Mouse (Mus musculus): ENCODE measurements at regions not wholly inside any gene's neighbourhood (a gene's known extent, or its start where the extent isn't known, plus 50 kb on each side); places are given as distances from the start of the nearest gene placed in this dataset.

GRCm38 (mm10) chr9:82712769-82713733 lies 116.3 kb upstream of the Irak1bp1 start:
- DNase-seq (ENCODE audit: low read depth, low spot score): no peak

- no peak for DNase-seq (ENCODE audit: low read depth, low spot score)
Measured at GRCm38 (mm10) chr9:82728652-82729051, 100.7 kb upstream of the Irak1bp1 start.

- DNase-seq (ENCODE audit: low read depth, low spot score): no peak
Measured at GRCm38 (mm10) chr9:82729646-82730045, 99.7 kb upstream of the Irak1bp1 start.

- DNase-seq (ENCODE audit: low read depth, low spot score): no peak
Measured at GRCm38 (mm10) chr9:82733024-82733585, 96.2 kb upstream of the Irak1bp1 start.

GRCm38 (mm10) chr9:82734959-82735358 lies 94.4 kb upstream of the Irak1bp1 start:
- no peak for DNase-seq (ENCODE audit: low read depth, low spot score)

- DNase-seq (ENCODE audit: low read depth, low spot score): no peak
Measured at GRCm38 (mm10) chr9:82759979-82760378, 69.4 kb upstream of the Irak1bp1 start.

- DNase-seq (ENCODE audit: low read depth, low spot score): no peak
Measured at GRCm38 (mm10) chr9:82760682-82761468, 68.5 kb upstream of the Irak1bp1 start.

- DNase-seq (ENCODE audit: low read depth, low spot score): no peak
Measured at GRCm38 (mm10) chr9:82763651-82764050, 65.7 kb upstream of the Irak1bp1 start.

All from retina, postnatal 7 days (tissue).